Mouse (Mus musculus): ENCODE measurements around the gene Ccdc74a.

DNA sequence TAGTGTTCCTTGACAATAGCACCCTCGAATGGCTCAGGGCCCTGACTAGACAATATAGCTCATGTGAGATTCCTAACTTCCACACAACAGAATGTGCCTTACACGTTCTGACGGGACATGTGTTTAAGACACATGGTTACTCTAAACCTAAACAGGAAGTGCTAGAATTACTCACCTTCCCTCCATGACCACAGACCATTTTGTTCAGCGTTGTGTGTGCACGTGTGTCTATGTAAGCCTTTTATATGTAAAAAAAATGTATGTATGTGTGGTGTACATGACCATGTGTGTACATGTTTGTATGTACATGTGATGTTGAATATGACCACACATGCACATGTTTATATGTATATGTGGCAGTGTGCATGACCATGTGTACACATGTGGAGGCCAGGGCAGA, 30.1 kb upstream of the Ccdc74a start:
- TF ChIP-seq POLR2A (IDR thresholded peaks at IDR 0.05; ENCODE audit: borderline replicate concordance, insufficient read depth, low read length), result no peak
- TF ChIP-seq CTCF (IDR thresholded peaks at IDR 0.05; ENCODE audit: borderline replicate concordance, insufficient read depth, low read depth, low read length), result no peak

Data from cerebellum, adult 2 months (tissue).